Mouse (Mus musculus) macrophage (primary cell): Measurements from ENCODE around the gene Atp1b3. TPM values are rescaled to one million over a fixed set of nuclear protein-coding genes. Genes with fewer than 3 reads are reported as not detected.

ENCODE experiments used
- polyA plus RNA-seq: library from polyadenylated mRNA; stranded (reverse); fragments of 250-400 nt; gene quantifications from 3 replicates; pipeline ENCODE4 v1.2.4, GENCODE M21; 2018; ENCODE audit warnings: inconsistent platforms

Gene Atp1b3
- polyA plus RNA-seq, 1 experiment from 2014 or later = 564 TPM

Other genes with a start within 250 kb of the Atp1b3 start
- 0.59 to 0.74 TPM (median 0.73 TPM) in 3 replicates for gene Gk5, start 245.1 kb downstream of the Atp1b3 start, polyA plus RNA-seq
- gene Tfdp2, start 168.2 kb downstream of the Atp1b3 start, polyA plus RNA-seq = 2.0 to 5.0 TPM (median 4.2 TPM) in 3 replicates
- 113 to 148 TPM (median 123 TPM) in 3 replicates for gene Rnf7, start 114.2 kb upstream of the Atp1b3 start, polyA plus RNA-seq
- gene Gm28729, start 160.8 kb upstream of the Atp1b3 start, polyA plus RNA-seq = 0.09 TPM in 1 of 3 replicates, not detected in the others